Mouse (Mus musculus) heart, embryonic 16.5 days (tissue): ENCODE results near the gene Dll3. TPM values are rescaled to one million over a fixed set of nuclear protein-coding genes. Genes with fewer than 3 reads are reported as not detected.

ENCODE experiments used
- ATAC-seq: fragments of 200-750 bp; cut with Nextera tagmentation; replicated peaks from 2 replicates; pipeline ENCODE4 v1.8.0; 2017; ENCODE audit warnings: moderate number of reproducible peaks; ENCODE audit not compliant: insufficient read depth, low FRiP score; ENCODE audit errors: extremely low read depth
- H3K27ac ChIP-seq: fragments of 300-500 bp; sonication (generic); 2 replicates; pipeline ENCODE4 v1.5.1; 2014; ENCODE audit warnings: mild to moderate bottlenecking, low read length, control low read depth, moderate library complexity
- H3K27me3 ChIP-seq: fragments of 300-500 bp; sonication (generic); 2 replicates; pipeline ENCODE4 v1.6.1; 2014; ENCODE audit warnings: low read length, mixed read lengths; ENCODE audit not compliant: control insufficient read depth, insufficient read depth
- H3K36me3 ChIP-seq: fragments of 300-500 bp; sonication (generic); 2 replicates; pipeline ENCODE4 v1.6.1; 2014; ENCODE audit not compliant: control insufficient read depth, insufficient read depth
- H3K4me1 ChIP-seq: fragments of 300-500 bp; sonication (generic); 2 replicates; pipeline ENCODE4 v1.6.1; 2014; ENCODE audit warnings: low read length, mixed read lengths; ENCODE audit not compliant: control insufficient read depth, insufficient read depth
- H3K4me2 ChIP-seq: fragments of 300-500 bp; sonication (generic); 2 replicates; pipeline ENCODE4 v1.6.1; 2014; ENCODE audit warnings: low read depth, mild to moderate bottlenecking, control low read depth, low read length
- H3K4me3 ChIP-seq: fragments of 300-500 bp; sonication (generic); 2 replicates; pipeline ENCODE4 v1.5.1; 2014; ENCODE audit warnings: mild to moderate bottlenecking, control low read depth, low read length
- H3K9ac ChIP-seq: fragments of 300-500 bp; sonication (generic); 2 replicates; pipeline ENCODE4 v1.6.1; 2014; ENCODE audit warnings: low read length, control low read depth
- H3K9me3 ChIP-seq: fragments of 300-500 bp; sonication (generic); replicated peaks from 2 replicates; pipeline ENCODE4 v1.6.1; 2016; ENCODE audit warnings: low read length; ENCODE audit not compliant: control insufficient read depth
- WGBS: fragments of 180-500 bp; shearing (Covaris S2); extraction: QIAGEN DNeasy Blood & Tissue Kit; methylation state at CpG from one replicate; pipeline ENCODE4 v1.1.7; 2014; 5-methylcytosine and 5-hydroxymethylcytosine counted together
- polyA plus RNA-seq: library from polyadenylated mRNA; unstranded; fragments of >200 nt; fragmentation: Nextera tagmentation; extraction: Ambion mirVana; gene quantifications from 2 replicates; pipeline ENCODE4 v1.2.1, GENCODE M21; 2015

Gene Dll3
- polyA plus RNA-seq, 1 experiment from 2014 or later, result 0.17 TPM

- peaks cover 11% of the 10 kb centered on the region for H3K4me1 ChIP-seq
- H3K9ac ChIP-seq, result no peak overlapping the region
- 2% methylated on average over 18 of the region's 18 CpGs for WGBS
- no peak for ATAC-seq
- no peaks in the 10 kb centered on the region for H3K36me3 ChIP-seq
- peak overlapping the region; percentile 28 for H3K4me3 ChIP-seq
- H3K4me2 ChIP-seq, result peak overlapping the region; percentile 58
- H3K27ac ChIP-seq, result no peak overlapping the region
- peaks cover 64% of the 10 kb centered on the region for H3K27me3 ChIP-seq
- H3K9me3 ChIP-seq, result 0 out of 2 replicates have a peak, but pooled peaks cover 3% of the 10 kb centered on the region
These were observed 11.9 kb downstream of the Dll3 start for GRCm38 (mm10) chr7:28290165-28290564.

- ATAC-seq, result no peak
These were observed 21.4 kb downstream of the Dll3 start for GRCm38 (mm10) chr7:28280630-28281029.

GRCm38 (mm10) chr7:28278279-28278652 lies 23.8 kb downstream of the Dll3 start:
- H3K4me3 ChIP-seq, result peak overlapping the region; percentile 83
- no peak overlapping the region for H3K27ac ChIP-seq
- H3K9me3 ChIP-seq, result no peaks in the 10 kb centered on the region
- H3K4me1 ChIP-seq, result no peaks in the 10 kb centered on the region; the same call in 1 of the 2 replicates
- H3K36me3 ChIP-seq, result no peaks in the 10 kb centered on the region
- peak overlapping the region; percentile 88 for H3K4me2 ChIP-seq
- peak overlapping the region; percentile 99 for H3K9ac ChIP-seq
- ATAC-seq, result no peak
- no peaks in the 10 kb centered on the region for H3K27me3 ChIP-seq
- WGBS, result 83% methylated on average over 7 of the region's 7 CpGs

More at GRCm38 (mm10) chr7:28280630-28281029, 21.4 kb downstream of the Dll3 start:
- Histone ChIP-seq H3K9ac (no peak overlapping the region), H3K4me2 (no peak overlapping the region), H3K36me3 (no peaks in the 10 kb centered on the region), H3K4me1 (no peaks in the 10 kb centered on the region; the same call in 1 of the 2 replicates), H3K27me3 (no peaks in the 10 kb centered on the region), H3K4me3 (no peak overlapping the region), H3K27ac (no peak overlapping the region), H3K9me3 (no peaks in the 10 kb centered on the region)
- WGBS, result 72% methylated on average over 7 of the region's 7 CpGs

- H3K4me2 ChIP-seq, result peak within 1 kb of the TSS; percentile 88
- peak within 1 kb of the TSS; percentile 77 for H3K27ac ChIP-seq
- no peaks in the 10 kb centered on the region for H3K9me3 ChIP-seq
- no peaks in the 10 kb centered on the region for H3K36me3 ChIP-seq
- no peaks in the 10 kb centered on the region for H3K27me3 ChIP-seq
- peak within 1 kb of the TSS; percentile 99 for H3K9ac ChIP-seq
- peak; percentile 63 for ATAC-seq
- peak within 1 kb of the TSS; percentile 83 for H3K4me3 ChIP-seq
- WGBS, result 3% methylated on average over 68 of the region's 68 CpGs
- H3K4me1 ChIP-seq, result no peaks in the 10 kb centered on the region; the same call in 1 of the 2 replicates
These were observed 24.3 kb downstream of the Dll3 start, which contains the start of gene Eid2b for GRCm38 (mm10) chr7:28277615-28278278. Gene Eid2b (plus strand): TSS chr7:28277739.

GRCm38 (mm10) chr7:28277237-28277614 lies 24.8 kb downstream of the Dll3 start:
- no peaks in the 10 kb centered on the region for H3K9me3 ChIP-seq
- no peak overlapping the region for H3K4me3 ChIP-seq
- no peaks in the 10 kb centered on the region; the same call in 1 of the 2 replicates for H3K4me1 ChIP-seq
- WGBS, result 56% methylated on average over 8 of the region's 8 CpGs
- no peak overlapping the region for H3K27ac ChIP-seq
- ATAC-seq, result peak; percentile 24; the same call in 1 of the 2 replicates
- H3K9ac ChIP-seq, result no peak overlapping the region
- peaks cover 2% of the 10 kb centered on the region; the same call in 1 of the 2 replicates for H3K36me3 ChIP-seq
- H3K4me2 ChIP-seq, result no peak overlapping the region
- H3K27me3 ChIP-seq, result no peaks in the 10 kb centered on the region

- H3K4me2 ChIP-seq, result no peak overlapping the region
- H3K36me3 ChIP-seq, result peaks cover 17% of the 10 kb centered on the region; the same call in 1 of the 2 replicates
- no peak overlapping the region for H3K27ac ChIP-seq
- no peaks in the 10 kb centered on the region for H3K9me3 ChIP-seq
- ATAC-seq, result no peak
- 65% methylated on average over 3 of the region's 3 CpGs for WGBS
- no peak overlapping the region for H3K9ac ChIP-seq
- H3K4me1 ChIP-seq, result peaks cover 6% of the 10 kb centered on the region
- no peaks in the 10 kb centered on the region for H3K27me3 ChIP-seq
- H3K4me3 ChIP-seq, result no peak overlapping the region
These were observed 30.3 kb downstream of the Dll3 start for GRCm38 (mm10) chr7:28271761-28272160.

GRCm38 (mm10) chr7:28269355-28269754 lies 32.7 kb downstream of the Dll3 start:
- H3K27ac ChIP-seq, result no peak overlapping the region
- no peak overlapping the region for H3K4me3 ChIP-seq
- 92% methylated on average over 12 of the region's 12 CpGs for WGBS
- H3K9ac ChIP-seq, result no peak overlapping the region
- H3K4me2 ChIP-seq, result no peak overlapping the region
- no peaks in the 10 kb centered on the region for H3K9me3 ChIP-seq
- no peaks in the 10 kb centered on the region for H3K27me3 ChIP-seq
- ATAC-seq, result no peak
- peaks cover 6% of the 10 kb centered on the region for H3K4me1 ChIP-seq
- peaks cover 17% of the 10 kb centered on the region; the same call in 1 of the 2 replicates for H3K36me3 ChIP-seq

GRCm38 (mm10) chr7:28268576-28268975 lies 33.5 kb downstream of the Dll3 start:
- H3K4me1 ChIP-seq, result peaks cover 6% of the 10 kb centered on the region
- H3K27me3 ChIP-seq, result no peaks in the 10 kb centered on the region
- H3K36me3 ChIP-seq, result peaks cover 17% of the 10 kb centered on the region; the same call in 1 of the 2 replicates
- WGBS, result 29% methylated on average over 16 of the region's 16 CpGs
- H3K9me3 ChIP-seq, result no peaks in the 10 kb centered on the region
- peak overlapping the region; percentile 72 for H3K4me2 ChIP-seq
- ATAC-seq, result no peak
- peak overlapping the region; percentile 96 for H3K9ac ChIP-seq
- peak overlapping the region; percentile 84; the same call in 1 of the 2 replicates for H3K27ac ChIP-seq
- peak overlapping the region; percentile 76 for H3K4me3 ChIP-seq

- Histone ChIP-seq H3K9ac (peak overlapping the region; percentile 96), H3K36me3 (peaks cover 17% of the 10 kb centered on the region; the same call in 1 of the 2 replicates), H3K4me3 (peak overlapping the region; percentile 76), H3K9me3 (no peaks in the 10 kb centered on the region), H3K27ac (peak overlapping the region; percentile 84), H3K4me1 (peaks cover 6% of the 10 kb centered on the region), H3K27me3 (no peaks in the 10 kb centered on the region), H3K4me2 (peak overlapping the region; percentile 72)
- WGBS, result under 1% methylated on average over 54 of the region's 62 CpGs
- peak; percentile 77 for ATAC-seq
These were observed 34.0 kb downstream of the Dll3 start for GRCm38 (mm10) chr7:28268042-28268531.
